Mouse (Mus musculus) ovary, adult 18-20 months (tissue): ENCODE measurements around the gene Mrpl58.
"Not testable (repeated sequence)": the region's sequence is repeated elsewhere in the genome, so short reads cannot be mapped to it uniquely, and the experiment has no call there.

Experiments
- DNase-seq: peaks from one replicate; pipeline ENCODE4 v3.0.0; 2022; ENCODE audit warnings: low spot score, mixed read lengths

The Mrpl58 gene

DNA sequence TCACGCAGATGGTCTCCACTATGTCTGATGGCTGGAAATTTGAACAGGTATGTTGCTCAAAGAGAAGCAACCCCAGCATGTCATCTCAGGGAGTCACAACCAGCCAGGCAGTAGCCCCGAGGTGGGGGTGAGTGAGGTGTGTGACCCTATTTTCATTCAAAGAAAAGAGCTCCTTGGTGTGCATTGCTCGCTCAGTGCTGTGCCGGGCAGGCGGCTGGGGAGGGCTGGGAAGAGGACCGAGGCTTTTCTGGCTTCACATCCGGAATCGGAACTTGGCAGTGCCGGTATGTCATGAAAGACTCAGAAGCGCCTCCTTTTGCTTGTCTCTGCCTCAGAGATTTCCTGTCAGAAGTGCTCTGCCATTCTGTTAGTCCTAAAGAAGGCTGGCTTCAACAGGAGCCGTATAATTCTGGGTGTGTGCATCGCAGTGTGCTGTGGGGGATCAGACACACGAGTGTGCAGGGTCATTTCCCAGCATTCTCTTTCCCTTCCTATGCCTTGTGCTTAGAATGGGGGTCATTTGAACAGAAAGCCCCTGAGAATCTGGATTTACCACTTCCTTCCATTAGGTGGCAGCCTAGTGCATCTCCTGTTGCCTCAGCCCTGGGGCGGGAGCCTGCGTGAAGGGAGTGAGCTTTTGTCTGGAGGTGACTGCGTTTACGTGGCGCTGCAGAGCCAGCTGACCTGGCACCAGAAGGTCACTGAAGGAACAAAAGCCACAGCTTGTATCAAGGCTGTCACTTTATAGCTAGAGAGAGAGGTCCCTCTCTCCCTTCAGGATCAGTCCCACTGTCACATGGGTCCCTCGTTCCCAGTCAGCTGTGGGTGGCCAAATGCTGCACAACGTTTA, 24.2 kb downstream of the Mrpl58 start:
- DNase-seq, result peak; percentile 43

DNA sequence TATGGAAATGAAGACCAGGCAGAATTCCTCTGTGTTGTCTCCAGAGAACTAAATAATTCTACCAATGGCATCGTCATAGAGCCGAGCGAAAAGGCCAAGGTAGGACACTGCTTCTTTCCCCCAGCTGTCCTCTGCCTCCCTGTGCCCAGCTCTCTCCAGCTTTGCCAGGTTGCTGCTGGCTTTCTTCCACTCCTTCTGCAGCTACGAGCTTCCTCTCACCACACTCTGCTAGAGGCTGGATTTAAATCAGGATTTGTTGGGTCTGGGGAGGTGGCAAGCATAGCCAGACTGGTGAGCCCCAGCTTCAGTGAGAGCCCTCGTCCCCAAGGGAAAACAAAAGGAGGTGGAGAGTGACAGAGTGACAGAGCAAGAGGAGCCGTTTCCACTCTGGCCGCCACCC, 25.8 kb downstream of the Mrpl58 start:
- no peak for DNase-seq

DNA sequence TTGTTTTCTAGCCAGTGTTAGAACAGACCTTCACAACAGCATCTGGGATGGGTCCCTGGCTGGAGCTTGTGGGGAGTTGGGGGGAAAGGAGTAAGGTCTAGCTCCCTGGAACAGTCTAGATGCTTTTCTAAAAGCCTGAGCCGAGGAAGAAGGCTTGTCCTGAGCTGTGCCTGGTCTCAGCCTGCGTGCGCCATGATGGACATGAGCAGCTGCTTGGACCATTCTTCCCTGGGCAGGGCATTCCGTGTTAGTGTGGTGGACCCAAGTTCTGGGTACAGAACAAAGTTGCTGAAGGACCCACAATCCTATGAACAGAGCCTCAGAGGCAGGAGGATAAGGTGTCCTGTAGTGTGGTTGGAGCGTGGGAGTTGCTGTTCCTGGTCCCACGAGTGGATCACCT, 27.0 kb downstream of the Mrpl58 start:
- DNase-seq, result no peak

DNA sequence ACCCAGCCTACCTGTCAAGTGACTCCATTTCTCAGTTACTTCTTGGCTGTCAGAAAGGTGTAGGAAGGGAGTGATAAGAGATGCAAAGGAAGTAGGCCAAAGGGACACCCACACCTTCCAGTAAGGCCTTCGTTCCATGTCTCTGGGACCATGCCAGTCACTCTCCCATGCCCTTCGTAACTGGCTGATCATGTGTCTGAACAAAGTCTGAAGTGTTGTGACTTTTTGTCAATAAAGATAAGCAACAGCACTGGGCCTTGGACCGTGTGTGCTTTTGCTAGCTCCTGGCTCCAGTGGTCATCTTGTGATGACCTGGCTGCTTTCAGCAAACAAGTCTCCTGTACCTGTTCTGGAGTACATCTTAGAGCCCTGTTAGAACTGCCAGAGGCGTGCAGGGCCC, 29.3 kb downstream of the Mrpl58 start:
- no peak for DNase-seq

DNA sequence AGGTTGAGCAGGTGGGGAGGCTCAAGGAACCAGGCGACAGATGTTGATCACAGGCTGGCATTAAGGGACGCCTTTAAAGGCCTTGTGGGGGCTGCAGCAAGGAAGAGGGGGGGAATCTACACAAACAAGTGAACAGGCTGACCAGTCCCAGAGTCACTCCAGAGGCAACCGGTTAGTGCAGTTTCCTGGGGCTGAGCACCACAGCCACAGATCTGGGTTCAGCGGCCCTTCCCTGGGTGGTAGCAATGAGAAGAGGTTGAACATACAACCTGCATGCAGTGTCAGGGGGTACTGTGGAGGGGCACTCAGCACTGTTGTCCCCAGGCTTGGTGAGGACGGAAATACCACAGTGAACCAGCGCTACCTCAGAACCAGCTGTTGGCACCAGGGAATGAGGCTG, 29.8 kb downstream of the Mrpl58 start:
- DNase-seq, result no peak

DNA sequence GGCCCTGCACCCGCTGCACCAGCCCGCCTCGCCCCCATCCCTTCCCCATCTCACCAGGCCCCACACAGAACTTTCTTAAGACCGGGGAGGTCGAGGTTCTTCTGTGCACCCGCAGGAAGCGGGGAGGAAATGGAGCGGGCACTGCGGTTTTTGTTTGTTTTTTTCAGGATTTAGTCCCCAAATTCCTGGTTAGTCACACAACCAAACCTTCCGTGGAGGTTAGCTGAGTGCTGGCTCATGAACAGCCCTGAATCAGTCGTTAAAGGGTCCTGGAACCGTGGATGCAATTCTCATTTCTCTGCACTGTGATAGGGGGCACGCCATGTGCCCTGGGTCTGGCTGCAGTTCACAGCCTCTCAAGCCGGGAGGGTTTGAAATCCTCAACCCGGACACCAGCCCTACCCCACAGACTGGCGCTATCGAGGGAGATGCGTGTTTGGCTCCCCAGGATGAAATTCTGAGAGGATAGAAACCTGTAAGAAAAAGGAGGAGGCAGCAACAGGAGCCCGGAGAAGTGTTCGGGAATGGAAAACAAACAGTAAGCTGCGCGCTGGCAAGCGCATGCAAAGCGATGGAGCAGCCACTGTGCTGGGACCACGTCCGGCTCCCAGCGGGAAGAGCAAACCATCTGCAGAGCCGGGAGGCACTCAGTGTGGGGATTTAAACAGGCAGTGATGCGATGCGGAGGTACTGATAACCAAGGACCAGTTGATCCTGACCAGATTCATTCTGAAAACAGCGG, 32.2 kb downstream of the Mrpl58 start:
- DNase-seq, result no peak

DNA sequence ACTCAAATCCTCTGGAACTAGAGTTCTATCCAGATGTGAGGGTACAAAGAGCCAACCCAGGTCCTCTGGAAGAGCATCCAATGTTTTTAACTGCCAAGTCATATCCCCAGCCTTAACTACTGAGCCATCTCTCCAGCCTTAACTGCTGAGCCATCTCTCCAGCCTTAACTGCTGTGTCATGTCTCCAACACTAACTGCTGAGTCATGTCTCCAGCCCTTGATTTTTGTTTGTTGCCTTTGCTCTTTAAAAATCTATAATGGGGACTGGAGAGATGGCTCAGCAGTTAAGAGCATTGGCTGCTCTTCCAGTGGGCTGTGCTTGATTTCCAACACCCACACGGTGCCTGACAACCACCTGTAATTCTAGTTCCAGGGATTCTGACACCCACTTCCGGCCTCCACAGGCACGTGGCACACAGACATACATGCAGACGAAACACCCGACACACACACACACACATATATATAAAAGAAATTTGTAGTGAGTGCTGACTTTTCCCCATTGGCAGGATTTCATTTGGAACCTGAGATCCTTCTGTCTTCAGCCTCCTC, 34.1 kb downstream of the Mrpl58 start:
- no peak for DNase-seq

DNA sequence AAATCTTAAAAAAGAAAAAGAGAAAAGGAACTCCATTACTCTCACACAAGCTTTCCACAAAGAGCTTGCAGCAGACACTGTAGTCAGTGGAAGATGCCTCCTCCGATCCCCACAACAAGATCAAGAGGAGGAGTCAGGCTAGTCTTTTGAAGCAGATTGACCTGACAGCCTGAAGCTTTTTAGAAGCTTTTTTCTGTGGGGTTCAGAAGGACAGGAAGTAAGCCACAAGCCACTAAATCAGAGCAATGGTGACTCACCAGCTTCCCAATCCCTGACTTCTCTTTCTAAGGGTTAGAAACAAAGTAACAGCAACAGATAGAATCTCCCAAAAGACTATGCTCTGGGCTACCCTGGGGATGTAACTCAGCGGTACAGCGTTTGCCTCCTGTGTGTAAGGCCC, 35.8 kb downstream of the Mrpl58 start:
- no peak for DNase-seq

DNA sequence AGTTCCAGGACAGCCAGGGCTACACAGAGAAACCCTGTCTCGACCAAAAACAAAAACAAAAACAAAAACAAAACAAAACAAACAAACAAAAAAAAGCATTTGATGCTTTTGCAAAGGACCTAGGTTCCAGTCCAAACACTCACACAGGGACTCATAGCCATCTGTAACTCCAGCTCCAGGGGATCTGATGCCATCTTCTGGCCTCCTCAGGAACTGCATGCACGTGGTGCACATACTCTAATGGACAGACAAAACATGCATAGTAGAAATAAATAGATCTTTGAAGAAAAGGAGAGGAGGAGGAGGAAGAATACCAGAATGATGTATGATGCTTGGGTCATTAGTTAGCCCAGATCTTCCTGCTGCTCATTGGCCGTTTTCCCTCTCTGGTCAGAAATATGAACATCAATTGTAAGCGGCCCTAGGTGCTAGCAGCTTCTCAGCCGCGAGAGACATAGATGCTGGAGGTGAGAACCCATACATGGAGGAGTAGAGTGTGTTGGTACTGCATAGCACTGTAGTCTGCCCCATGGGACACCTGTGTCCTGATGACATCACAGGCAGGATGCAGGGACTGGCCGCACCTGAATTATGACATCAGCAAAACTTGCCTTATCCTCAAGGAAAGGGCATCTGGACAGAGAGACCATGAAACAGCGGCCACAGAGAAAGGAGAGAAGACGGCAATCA, 36.5 kb downstream of the Mrpl58 start, which contains the start of gene Trim80:
TSS of gene Trim80 (plus strand) at position 640 of the 690 bp plus-strand sequence.
- DNase-seq, result no peak

DNA sequence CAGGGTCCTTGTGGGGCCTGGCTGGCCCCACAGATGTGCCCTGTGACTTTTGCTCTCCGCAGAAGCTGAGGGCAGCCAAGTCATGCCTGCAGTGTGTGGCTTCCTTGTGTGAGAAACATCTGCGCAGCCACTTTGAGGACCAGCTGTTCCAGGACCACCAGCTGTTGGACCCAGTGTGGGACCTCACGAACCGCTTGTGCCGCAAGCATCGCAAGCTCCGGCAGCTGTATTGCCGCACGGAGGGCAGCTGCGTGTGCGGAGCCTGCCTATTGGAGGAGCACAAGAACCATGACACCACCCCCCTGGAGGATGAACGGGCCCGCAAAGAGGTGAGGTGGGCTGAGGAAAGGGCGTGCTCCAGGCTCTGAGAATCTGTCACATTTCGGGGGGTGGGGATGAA, 37.9 kb downstream of the Mrpl58 start:
- no peak for DNase-seq

DNA sequence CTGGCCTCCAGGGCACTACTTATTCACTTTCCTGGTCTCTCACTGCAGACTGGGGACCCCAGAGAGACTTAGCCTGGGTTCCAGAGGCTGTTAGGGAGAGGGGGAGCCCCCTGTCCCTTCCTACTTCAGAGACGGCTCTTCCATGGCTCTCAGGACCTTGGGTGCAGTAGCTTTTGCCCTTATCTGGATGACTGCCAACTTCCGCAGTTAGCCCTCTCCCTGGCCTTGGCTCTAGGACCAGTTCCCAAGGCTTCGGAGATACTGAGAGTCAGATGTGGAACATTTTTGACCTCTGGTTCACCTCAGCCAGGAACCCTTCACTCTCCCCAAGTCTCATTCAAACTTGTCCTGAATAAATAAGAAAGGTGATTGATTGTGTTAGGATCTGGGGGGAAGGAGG, 43.4 kb downstream of the Mrpl58 start:
- DNase-seq, result peak; percentile 74

DNA sequence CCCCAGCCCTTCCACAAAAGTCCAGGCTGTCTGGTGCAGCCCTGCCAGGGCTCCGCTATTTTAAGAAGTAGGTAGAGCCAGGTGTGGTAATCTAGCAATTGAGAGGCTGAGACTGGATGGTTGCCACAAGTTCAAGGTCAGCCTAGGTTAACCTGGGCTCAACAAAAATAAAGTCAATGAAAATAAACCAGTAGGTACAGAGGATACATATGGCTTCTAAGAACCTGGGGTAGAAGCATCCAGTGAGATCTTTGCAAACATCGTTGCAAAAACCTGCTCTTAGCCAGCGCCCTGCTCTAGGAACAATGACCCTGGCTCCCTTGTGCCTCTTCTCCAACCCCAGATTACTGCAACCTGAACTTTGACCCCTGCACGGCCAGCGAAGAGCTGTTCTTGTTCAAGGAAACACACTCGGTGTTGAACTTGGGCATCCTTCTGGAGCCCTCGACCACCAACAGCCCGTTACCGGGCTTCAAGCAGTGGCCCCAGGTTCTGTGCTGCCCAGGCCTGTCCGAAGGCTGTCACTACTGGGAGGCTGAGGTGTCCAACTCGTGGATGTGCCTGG, 43.9 kb downstream of the Mrpl58 start:
- DNase-seq, result no peak

DNA sequence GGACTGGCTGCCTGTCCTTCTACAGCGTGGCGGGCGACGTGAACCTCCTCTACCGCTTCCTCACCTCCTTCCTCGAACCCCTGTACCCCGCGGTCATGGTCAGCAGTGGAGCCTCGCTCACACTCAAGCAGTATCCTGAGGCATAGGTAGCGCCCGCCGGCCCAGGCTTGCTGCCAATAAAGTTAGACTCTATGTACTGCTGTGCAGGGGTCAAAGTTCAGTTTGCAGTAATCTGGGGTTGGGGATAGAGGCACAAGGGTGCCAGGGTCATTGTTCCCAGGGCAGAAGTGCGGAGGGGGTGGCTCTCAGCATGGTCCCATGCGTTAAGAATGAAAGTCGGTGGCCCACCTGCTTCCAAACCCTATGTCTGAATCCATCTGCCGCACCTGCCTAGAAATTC, 44.5 kb downstream of the Mrpl58 start:
- DNase-seq, result no peak

DNA sequence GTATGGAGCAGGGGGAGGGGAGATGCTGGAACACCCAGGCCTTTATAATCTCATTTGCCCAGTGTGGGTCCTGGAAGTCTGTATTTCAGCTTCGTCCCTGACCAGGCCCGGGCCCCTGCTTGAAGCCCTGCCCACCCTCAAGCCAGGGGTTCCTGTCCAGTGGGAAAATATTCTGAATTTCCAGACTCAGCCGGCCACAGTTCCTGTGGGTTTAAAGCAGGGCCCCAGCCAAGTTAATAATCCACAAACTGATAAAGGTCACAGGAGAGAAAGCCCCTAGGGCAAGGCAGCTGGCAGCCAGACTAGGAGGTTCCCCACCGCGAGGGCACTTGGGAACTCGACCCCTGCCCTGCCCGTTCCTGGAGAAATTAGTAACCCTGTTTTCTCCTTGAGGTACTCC, 45.4 kb downstream of the Mrpl58 start:
- DNase-seq, result no peak

DNA sequence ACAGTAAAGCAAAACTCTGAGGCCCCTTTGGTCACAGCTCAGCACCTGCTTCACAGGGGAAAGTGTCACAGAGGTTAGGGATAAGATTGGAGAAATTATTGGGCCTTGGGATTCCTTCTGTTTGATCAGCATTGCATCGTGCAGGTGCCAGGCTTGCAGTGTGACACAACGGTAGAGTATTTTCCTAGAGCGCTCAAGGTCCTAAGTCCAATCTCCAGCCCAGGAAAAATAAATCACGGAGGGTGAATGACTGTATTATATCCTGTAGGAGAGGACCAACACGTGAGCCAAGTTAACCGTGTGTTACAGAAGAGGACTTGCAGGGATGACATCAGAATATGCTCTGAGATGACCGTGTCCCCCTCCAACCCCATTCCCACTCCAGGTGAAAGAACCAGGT, 46.6 kb downstream of the Mrpl58 start:
- DNase-seq, result no peak

DNA sequence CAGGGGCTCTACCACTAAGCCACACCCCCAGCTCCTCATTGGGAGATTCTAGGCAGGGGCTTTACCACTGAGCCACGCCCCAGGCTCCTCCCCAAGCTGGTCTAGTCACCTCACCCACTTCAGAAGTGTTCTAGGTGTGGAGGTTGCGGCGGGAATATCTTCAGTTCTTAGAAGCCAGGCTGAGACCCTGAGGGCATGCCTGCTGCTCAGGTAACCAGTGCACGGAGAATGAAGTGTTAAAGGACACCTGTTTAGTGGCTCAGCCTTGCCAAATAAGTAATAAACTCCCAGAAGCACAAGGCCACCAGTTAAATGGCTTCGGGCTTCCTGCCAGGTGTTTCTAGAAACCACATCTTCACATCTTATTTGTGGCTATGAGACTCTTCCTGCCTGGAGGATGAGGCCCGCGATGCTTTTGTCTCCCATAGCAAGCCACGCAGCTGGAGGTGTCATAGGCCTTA, 48.3 kb downstream of the Mrpl58 start:
- DNase-seq, result no peak

DNA sequence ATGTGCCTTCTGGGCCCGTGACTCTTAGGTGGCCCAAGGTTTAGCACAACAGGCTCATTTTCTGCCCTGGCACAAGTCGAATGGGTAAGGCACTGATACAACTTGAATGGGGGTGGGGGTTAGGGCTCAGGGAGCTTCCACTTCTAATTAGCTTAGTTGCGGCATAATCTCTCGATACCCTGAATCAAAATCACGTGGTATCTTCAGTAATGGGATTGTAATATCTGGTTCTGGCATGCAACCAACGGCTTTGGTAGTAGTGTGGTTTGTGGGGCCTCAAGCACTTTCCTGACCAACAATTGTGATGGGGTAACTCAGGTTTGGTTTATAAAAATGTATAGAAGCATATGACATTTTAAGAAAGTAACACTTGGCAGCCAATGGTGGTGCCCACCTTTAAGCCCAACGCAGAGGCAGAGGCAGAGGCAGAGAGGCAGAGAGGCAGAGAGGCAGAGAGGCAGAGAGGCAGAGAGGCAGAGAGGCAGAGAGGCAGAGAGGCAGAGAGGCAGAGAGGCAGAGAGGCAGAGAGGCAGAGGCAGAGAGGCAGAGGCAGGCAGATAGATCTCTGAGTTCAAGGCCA, 48.8 kb downstream of the Mrpl58 start:
- DNase-seq, result no peak

DNA sequence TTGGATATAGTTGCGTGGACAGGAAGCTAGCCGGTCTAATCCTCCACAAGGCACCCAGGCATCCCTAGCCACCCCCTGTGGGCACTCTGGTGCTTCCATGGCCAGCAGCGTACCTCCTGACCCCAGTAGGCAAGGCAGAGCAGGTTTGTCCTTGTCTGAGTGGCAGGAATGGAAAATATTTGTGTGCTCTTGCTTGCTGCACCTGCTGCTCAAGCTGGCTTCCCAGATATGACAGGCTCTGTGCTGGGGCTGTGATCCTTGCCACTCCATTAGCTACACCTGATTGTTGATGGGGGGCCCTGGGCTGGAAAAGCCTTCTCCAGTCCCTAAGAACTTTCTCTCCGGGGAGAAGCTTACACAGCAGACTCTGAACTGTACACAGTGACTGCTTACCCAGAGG, 49.8 kb downstream of the Mrpl58 start:
- no peak for DNase-seq

DNA sequence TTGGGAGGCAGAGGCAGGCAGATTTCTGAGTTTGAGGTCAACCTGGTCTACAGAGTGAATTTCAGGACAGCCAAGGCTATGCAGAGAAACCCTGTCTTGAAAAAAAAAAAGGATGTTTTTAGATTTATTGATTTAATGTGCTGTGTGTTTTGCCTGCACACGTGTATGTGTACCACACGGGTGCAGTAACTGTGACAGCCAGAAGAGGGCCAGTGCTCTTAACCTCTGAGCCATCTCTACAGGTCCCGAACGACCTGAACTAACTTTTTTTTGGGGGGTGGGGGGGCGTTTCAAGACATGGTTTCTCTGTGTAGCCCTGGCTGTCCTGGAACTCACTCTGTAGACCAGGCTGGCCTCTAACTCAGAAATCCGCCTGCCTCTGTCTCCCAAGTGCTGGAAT, 51.3 kb downstream of the Mrpl58 start:
- not testable (repeated sequence) for DNase-seq

DNA sequence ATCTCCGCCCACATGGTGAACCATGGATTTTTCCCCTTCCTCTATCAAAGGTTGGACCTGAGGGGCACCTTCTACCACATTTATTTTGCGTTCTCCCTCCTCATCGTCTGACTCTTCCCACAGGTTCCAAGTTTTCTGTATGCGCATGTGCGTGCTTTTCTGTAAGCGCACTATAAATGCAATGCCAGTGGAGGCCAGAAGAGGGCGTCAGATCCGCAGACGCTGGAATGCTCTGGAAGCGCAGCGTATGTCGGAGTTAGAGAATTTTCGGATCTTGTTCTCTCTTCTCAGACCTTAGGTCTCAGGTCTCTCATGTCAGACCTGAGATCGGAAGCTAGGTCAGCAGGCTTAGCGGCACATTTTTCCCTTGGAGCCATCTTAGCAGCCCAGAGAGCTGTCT, 52.1 kb downstream of the Mrpl58 start:
- DNase-seq, result no peak

DNA sequence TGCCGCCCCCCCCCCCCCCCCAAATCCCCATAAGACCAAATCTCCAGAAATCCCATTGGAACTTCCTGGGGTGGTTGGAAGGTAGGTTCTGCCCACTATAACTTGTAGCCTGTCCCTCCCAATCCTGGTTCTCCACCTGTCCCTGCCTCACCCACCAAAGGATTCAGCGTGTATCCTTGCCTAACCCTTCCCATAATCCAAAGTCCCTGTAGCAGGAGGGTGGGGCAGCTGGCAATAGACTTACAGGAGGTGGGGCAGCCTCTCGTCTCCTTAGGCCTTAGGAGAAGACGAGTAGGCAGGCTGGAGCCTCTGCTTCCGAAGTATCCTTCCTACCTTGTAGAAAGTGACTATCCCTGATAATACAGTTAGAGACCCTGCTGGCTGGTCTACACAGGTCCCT, 52.6 kb downstream of the Mrpl58 start:
- no peak for DNase-seq

DNA sequence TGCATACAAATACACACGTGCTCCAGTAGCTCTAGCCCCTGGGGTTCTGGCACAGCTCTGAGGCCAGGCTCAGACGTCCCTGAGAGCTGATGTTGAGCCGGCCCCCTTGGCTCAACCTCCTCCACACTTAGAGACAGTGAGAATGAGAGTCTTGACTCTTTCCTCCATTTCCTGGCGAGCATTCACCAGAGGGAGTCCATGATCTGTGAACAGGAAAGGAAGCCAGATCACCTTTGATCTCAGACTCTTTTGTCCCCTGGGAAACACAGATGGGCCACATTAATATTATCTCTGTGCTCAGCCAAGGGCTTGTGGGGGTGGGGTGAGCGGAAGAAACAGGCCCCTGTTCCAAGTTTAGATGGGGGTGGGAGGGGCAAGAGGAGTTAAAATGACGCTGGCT, 53.9 kb downstream of the Mrpl58 start:
- DNase-seq, result no peak
